Mouse (Mus musculus) ES-E14 (cell line): Measurements from ENCODE around the gene Wrnip1. TPM values are rescaled to one million over a fixed set of nuclear protein-coding genes. Genes with fewer than 3 reads are reported as not detected.
"Not testable (repeated sequence)": the region's sequence is repeated elsewhere in the genome, so short reads cannot be mapped to it uniquely, and the experiment has no call there.

Experiments
- DNase-seq: peaks from one replicate; pipeline ENCODE4 v3.0.0-alpha.2; 2013; ENCODE audit warnings: low read depth, low spot score
- H3K27ac ChIP-seq: 2 replicates; pipeline ENCODE4 v1.5.1; 2012; ENCODE audit warnings: low read depth, mild to moderate bottlenecking, low read length, moderate library complexity, mixed read lengths; ENCODE audit not compliant: poor library complexity, insufficient read depth, severe bottlenecking
- H3K36me3 ChIP-seq: 2 replicates; pipeline ENCODE4 v1.6.1; 2012; ENCODE audit warnings: mild to moderate bottlenecking, low read length, moderate library complexity, mixed read lengths; ENCODE audit not compliant: control insufficient read depth, poor library complexity, insufficient read depth, severe bottlenecking
- H3K4me1 ChIP-seq, 2 experiments: fragments of 150-350 bp in 1 of 2; sonication (generic) in 1 of 2; 2 replicates each; pipeline ENCODE4 v1.6.1; 2012; ENCODE audit warnings: low read length in 2 of 2, mild to moderate bottlenecking in 1 of 2, mixed read lengths in 1 of 2; ENCODE audit not compliant: control insufficient read depth in 2 of 2, insufficient read depth in 2 of 2, poor library complexity in 1 of 2
- H3K4me3 ChIP-seq, 2 experiments: fragments of 150-350 bp in 1 of 2; sonication (generic) in 1 of 2; 2 replicates each; pipeline ENCODE4 v1.5.1; 2012; ENCODE audit warnings: low read length in 2 of 2, low read depth in 1 of 2, mild to moderate bottlenecking in 1 of 2, mixed read lengths in 1 of 2; ENCODE audit not compliant: insufficient read depth in 1 of 2, poor library complexity in 1 of 2, severe bottlenecking in 1 of 2
- H3K9ac ChIP-seq: 2 replicates; pipeline ENCODE4 v1.6.1; 2012; ENCODE audit warnings: low read depth, mild to moderate bottlenecking, low read length, mixed read lengths; ENCODE audit not compliant: poor library complexity, insufficient read depth, severe bottlenecking
- H3K9me3 ChIP-seq: fragments of 150-350 bp; sonication (generic); 2 replicates; pipeline ENCODE4 v1.6.1; 2012; ENCODE audit warnings: low read depth, mild to moderate bottlenecking, low read length; ENCODE audit not compliant: control insufficient read depth, insufficient read depth
- CHD2 ChIP-seq: IDR thresholded peaks from 2 replicates; pipeline ENCODE4 v1.6.1; 2014; ENCODE audit warnings: mild to moderate bottlenecking, low read depth, low read length, inconsistent platforms
- HCFC1 ChIP-seq: IDR thresholded peaks from 2 replicates; pipeline ENCODE4 v1.6.1; 2012; ENCODE audit warnings: low read length, inconsistent platforms, borderline replicate concordance; ENCODE audit not compliant: insufficient read depth
- MAFK ChIP-seq: IDR thresholded peaks from 2 replicates; pipeline ENCODE4 v1.6.1; 2014; ENCODE audit warnings: mild to moderate bottlenecking, low read depth, low read length, inconsistent platforms; ENCODE audit not compliant: insufficient read depth
- ZC3H11A ChIP-seq: IDR thresholded peaks from 2 replicates; pipeline ENCODE4 v1.6.1; 2012; ENCODE audit warnings: low read depth, mild to moderate bottlenecking, inconsistent platforms, low read length, borderline replicate concordance
- ZNF384 ChIP-seq: IDR thresholded peaks from 2 replicates; pipeline ENCODE4 v1.6.1; 2012; ENCODE audit warnings: low read depth, low read length, inconsistent platforms
- in situ Hi-C, 2 experiments: fragments of 600-800 bp; cut with MboI; formaldehyde crosslinking; loops; one replicate each; pipeline ENCODE4 v1.15.1; 2025; ENCODE audit warnings: low sequenced_read_pairs in 2 of 2, inconsistent platforms in 1 of 2; ENCODE audit not compliant: unreplicated experiment in 2 of 2
- total RNA-seq: library from RNA; depleted of rRNA; stranded (reverse); fragments of 300-350 nt; gene quantifications from 2 replicates; pipeline ENCODE4 v1.2.3, GENCODE M21; 2012

Wrnip1 gene
- total RNA-seq, 1 experiment: 44.8 TPM

- Histone ChIP-seq H3K4me1 (no peaks in the 10 kb centered on the region), H3K36me3 (no peaks in the 10 kb centered on the region), H3K9me3 (no peaks in the 10 kb centered on the region), H3K4me3 (no peak overlapping the region), H3K9ac (no peak overlapping the region), H3K27ac (no peak overlapping the region)
- in situ Hi-C loops: no loop called here
- DNase-seq: no peak
- TF ChIP-seq MAFK (no peak), HCFC1 (no peak), ZNF384 (no peak), CHD2 (no peak), ZC3H11A (no peak)
These were observed 61.6 kb downstream of the Wrnip1 start for GRCm38 (mm10) chr13:32863456-32863855.

- H3K4me1 ChIP-seq, H3K4me3 ChIP-seq, H3K9ac ChIP-seq, H3K27ac ChIP-seq, H3K9me3 ChIP-seq, H3K36me3 ChIP-seq, in situ Hi-C loops, DNase-seq: not testable (repeated sequence)
These were observed 62.7 kb downstream of the Wrnip1 start for GRCm38 (mm10) chr13:32864529-32864928.

GRCm38 (mm10) chr13:32865591-32865990, 63.8 kb downstream of the Wrnip1 start:
- Histone ChIP-seq H3K9me3 (no peaks in the 10 kb centered on the region), H3K9ac (no peak overlapping the region), H3K27ac (no peak overlapping the region), H3K36me3 (no peaks in the 10 kb centered on the region), H3K4me3 (no peak overlapping the region), H3K4me1 (no peaks in the 10 kb centered on the region)
- no peak for DNase-seq
- TF ChIP-seq CHD2: no peak
- 0 out of 2 replicates have a peak, but pooled peaks have one; percentile 10 for TF ChIP-seq ZC3H11A
- in situ Hi-C loops: no loop called here

GRCm38 (mm10) chr13:32866484-32866883, 64.6 kb downstream of the Wrnip1 start:
- no peaks in the 10 kb centered on the region for H3K9me3 ChIP-seq
- H3K27ac ChIP-seq: no peak overlapping the region
- H3K36me3 ChIP-seq: no peaks in the 10 kb centered on the region
- DNase-seq: peak; percentile 70
- no peak for TF ChIP-seq ZNF384
- TF ChIP-seq ZC3H11A: peak; percentile 53; the same call in 1 of the 2 replicates
- in situ Hi-C loops: no loop called here
- no peak overlapping the region for H3K4me3 ChIP-seq
- no peaks in the 10 kb centered on the region for H3K4me1 ChIP-seq
- H3K9ac ChIP-seq: no peak overlapping the region

GRCm38 (mm10) chr13:32867030-32867429, 65.2 kb downstream of the Wrnip1 start:
- H3K9me3 ChIP-seq: no peaks in the 10 kb centered on the region
- H3K4me1 ChIP-seq: no peaks in the 10 kb centered on the region
- TF ChIP-seq CHD2: no peak
- no peak for TF ChIP-seq MAFK
- TF ChIP-seq ZNF384: no peak
- no peak for TF ChIP-seq HCFC1
- no peak for TF ChIP-seq ZC3H11A
- in situ Hi-C loops: no loop called here
- no peak overlapping the region for H3K4me3 ChIP-seq
- DNase-seq: no peak
- no peak overlapping the region for H3K9ac ChIP-seq
- H3K27ac ChIP-seq: no peak overlapping the region
- H3K36me3 ChIP-seq: no peaks in the 10 kb centered on the region

- H3K36me3 ChIP-seq, H3K4me3 ChIP-seq, H3K9me3 ChIP-seq, H3K27ac ChIP-seq, in situ Hi-C loops, DNase-seq, H3K9ac ChIP-seq, H3K4me1 ChIP-seq: not testable (repeated sequence)
These were observed 66.4 kb downstream of the Wrnip1 start for GRCm38 (mm10) chr13:32868233-32868632.
